Mouse (Mus musculus): ENCODE results near the gene Lmbrd1. TPM values are rescaled to one million over a fixed set of nuclear protein-coding genes. Genes with fewer than 3 reads are reported as not detected.
"Not testable (repeated sequence)": the region's sequence is repeated elsewhere in the genome, so short reads cannot be mapped to it uniquely, and the experiment has no call there.

Gene Lmbrd1
- total RNA-seq, 2 experiments from 2014 or later = 76.6 to 77.3 TPM

DNA sequence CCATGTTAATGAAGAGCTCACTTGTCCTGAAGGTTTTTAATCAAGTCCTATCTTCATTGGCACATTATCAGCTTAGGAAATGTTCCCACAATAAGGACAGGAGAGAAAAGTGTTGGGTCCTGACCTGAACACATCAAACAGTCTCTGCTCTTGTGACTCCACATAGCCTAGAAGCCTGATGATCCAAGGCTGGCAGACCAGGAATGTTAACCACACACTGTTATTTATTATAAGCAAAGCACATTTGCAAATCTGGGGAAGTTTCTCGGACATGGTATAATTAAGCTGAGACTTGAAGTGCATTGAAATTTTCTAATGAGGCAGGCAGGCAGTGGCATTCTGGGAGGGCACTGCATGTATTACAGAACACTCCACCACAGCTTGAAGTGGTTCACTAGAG, 41.8 kb downstream of the Lmbrd1 start:
- no peak for DNase-seq

DNA sequence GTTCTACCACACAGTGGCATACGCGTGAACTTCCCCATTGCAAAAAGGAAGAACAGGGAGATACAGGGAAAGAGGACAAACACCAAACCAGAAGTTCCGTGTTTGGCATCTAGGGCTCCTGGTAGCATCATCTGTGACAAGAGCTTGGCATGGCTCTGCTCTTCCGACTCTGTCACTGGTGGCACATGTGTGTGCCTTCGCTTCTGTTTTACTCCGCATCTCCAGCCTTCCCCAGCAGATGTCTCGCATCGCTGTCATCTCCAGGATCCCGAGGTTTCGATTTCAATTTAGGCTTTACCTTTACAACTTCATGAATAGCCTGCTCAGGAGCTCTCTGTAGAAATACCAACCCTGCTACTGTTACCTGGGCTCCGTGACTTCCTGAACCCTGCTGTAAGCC, 51.4 kb downstream of the Lmbrd1 start:
- no peak for DNase-seq

- no peak for DNase-seq
Measured at GRCm38 (mm10) chr1:24732286-24732685, 53.9 kb downstream of the Lmbrd1 start.

DNA sequence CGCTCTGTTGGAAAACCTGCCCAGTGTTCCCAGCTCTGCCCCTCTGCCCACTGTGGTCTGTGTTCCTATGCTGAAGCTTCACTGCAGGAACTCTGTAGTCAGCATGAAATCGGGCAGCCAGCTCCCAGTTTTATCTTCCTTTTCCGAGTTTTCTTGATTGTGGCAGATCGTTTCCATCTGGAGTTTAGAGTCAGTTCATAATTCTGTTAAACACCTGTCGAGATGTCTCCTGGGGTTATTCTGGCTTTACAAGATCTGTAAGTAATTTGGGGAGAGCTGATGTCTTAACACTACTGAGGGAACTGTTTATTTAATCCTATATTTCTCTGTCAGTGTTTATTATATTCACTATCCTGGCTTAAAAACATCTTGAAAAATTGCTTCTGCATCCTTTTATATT, 56.4 kb downstream of the Lmbrd1 start:
- DNase-seq = no peak

- no peak for DNase-seq
Measured at GRCm38 (mm10) chr1:24740903-24741302, 62.5 kb downstream of the Lmbrd1 start.

DNA sequence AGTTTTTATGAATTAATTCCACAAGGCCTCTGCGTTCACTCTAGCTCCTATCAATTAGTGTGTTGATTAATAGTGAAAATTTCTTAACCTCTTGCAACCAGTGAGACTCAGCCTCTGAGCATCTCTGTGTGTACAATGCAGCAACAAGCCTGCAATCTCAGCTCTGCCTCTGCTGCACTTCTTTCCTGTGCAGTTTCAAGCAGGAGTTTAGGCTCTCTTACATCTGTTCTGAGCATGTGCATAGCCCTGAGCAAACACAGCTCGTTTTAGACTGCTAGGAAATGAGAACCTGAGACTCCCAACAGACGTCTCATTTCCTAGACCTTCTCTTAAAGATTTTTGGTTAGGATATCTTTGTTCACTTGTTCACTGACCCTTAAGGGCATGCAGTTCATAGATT, 63.1 kb downstream of the Lmbrd1 start:
- DNase-seq = no peak

DNA sequence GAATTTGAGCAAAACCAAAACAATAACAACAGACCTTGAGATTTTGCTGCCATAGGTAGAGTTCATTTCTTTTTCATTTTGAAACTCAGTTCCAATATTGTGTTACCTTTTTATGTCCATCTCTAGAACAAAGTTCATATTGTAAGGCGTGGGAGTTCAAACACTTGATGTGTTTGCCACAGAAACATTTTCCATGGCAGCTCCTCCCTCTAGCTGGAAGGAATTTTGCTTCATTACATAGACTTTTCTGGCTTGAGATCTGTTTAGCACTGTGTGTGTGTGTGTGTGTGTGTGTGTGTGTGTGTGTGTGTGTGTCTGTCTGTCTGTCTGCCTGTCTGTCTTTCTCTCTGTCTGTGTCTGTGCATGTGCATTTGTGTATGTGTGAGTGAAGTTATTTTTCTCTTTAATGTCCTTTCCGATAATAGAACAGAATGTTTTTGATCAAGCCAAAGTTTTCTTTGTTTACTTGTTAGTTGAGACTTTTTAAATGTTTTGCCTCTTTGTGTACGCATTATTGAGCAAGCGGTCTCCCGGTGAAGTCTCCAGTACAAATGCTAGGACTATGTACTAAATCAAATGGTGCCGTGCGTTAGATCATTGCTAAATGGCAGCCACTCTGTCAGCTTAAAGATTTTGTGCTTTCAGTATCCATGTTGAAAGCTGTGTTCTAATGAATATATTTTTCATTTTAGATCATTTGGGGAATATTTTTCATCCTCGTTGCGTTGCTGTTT, 64.9 kb downstream of the Lmbrd1 start:
- no peak for DNase-seq

- no peak for DNase-seq
Measured at GRCm38 (mm10) chr1:24752715-24753114, 74.3 kb downstream of the Lmbrd1 start.

DNA sequence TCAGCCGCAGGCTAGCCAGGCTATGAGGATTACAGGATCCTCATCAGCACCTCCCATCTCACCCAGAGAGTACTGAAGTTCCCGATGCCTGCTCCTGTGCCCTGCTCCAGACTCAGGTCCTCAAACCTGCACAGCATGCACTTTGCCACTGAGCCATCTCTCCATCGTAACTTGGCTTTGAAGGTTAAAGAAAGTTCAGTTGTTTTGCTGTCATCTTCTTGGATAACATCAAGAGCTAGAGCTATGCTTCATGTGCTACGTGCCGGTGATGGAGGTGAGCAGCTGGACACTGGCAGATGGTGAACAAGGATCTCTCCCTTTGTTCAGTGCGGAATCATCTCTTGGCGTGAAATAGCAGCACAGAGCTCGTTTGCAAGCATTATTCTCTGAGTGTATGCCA, 80.1 kb downstream of the Lmbrd1 start:
- no peak for DNase-seq

GRCm38 (mm10) chr1:24766466-24766865, 88.0 kb downstream of the Lmbrd1 start:
- DNase-seq = no peak

GRCm38 (mm10) chr1:24767197-24767596, 88.8 kb downstream of the Lmbrd1 start:
- DNase-seq = not testable (repeated sequence)

- DNase-seq = no peak
Measured at GRCm38 (mm10) chr1:24773642-24774041, 95.2 kb downstream of the Lmbrd1 start.

DNA sequence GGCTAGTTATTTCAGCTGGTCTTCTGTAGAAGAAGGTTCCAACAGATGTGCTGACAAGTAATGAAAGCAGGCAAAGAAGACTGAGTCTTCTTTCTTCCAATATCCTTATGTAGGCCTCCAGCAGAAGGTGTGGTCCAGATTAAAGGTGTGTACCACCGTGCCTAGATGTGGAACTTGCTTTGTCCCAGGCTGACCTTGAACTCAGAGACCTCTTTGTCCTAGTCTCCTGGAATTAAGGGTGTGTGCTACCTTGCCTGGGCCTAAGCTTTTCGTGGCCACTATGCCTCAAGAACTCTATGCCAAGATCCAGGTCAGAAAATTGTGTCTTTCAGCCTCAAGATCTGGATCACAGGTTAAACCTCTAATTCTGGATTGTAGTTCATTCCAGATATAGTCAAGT, 98.1 kb downstream of the Lmbrd1 start:
- no peak for DNase-seq

GRCm38 (mm10) chr1:24793168-24793567, 114.7 kb downstream of the Lmbrd1 start:
- no peak for DNase-seq

DNA sequence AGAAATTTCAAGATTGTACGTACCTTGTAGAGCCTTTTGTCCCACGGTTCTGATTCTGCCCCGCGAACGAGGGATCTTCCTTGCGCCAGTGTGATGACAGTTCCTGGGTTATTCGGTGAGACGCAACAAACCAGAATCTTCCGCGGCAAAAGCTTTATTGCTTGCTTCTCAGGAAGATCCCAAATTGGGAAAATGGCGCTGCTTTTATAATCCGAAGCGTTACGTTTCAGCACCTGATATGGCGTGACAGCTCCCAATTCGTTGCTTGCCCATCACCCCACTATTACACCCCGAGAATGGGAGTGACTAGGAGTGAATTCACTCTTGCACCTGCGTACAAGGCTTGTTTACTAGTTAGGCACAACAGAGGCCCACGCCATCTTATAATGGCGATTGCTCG, 129.5 kb downstream of the Lmbrd1 start:
- not testable (repeated sequence) for DNase-seq

Other genes starting within 250 kb of the Lmbrd1 start
- gene Col19a1, start 91.2 kb upstream of the Lmbrd1 start, total RNA-seq (2021) = under 1 TPM; 0.07 TPM